Mouse (Mus musculus) neural tube, embryonic 14.5 days (tissue): Measurements from ENCODE around the gene Ankrd23. TPM values are rescaled to one million over a fixed set of nuclear protein-coding genes. Genes with fewer than 3 reads are reported as not detected.

Source experiments
- ATAC-seq: fragments of 200-750 bp; cut with Nextera tagmentation; 2 replicates; pipeline ENCODE4 v1.8.0; 2017; ENCODE audit warnings: low read depth, mild to moderate bottlenecking, moderate TSS enrichment, moderate library complexity
- H3K27ac ChIP-seq: fragments of 300-500 bp; sonication (generic); 2 replicates; pipeline ENCODE4 v1.5.1; 2014; ENCODE audit warnings: low read depth, mild to moderate bottlenecking, control low read depth, low read length, moderate library complexity, mixed read lengths
- H3K27me3 ChIP-seq: fragments of 300-500 bp; sonication (generic); 2 replicates; pipeline ENCODE4 v1.6.1; 2014; ENCODE audit warnings: low read length; ENCODE audit not compliant: control insufficient read depth, insufficient read depth
- H3K36me3 ChIP-seq: fragments of 300-500 bp; sonication (generic); 2 replicates; pipeline ENCODE4 v1.6.1; 2014; ENCODE audit warnings: low read length, mixed read lengths; ENCODE audit not compliant: control insufficient read depth, insufficient read depth
- H3K4me1 ChIP-seq: fragments of 300-500 bp; sonication (generic); 2 replicates; pipeline ENCODE4 v1.6.1; 2014; ENCODE audit warnings: low read length; ENCODE audit not compliant: control insufficient read depth, insufficient read depth
- H3K4me2 ChIP-seq: fragments of 300-500 bp; sonication (generic); 2 replicates; pipeline ENCODE4 v1.6.1; 2014; ENCODE audit warnings: mild to moderate bottlenecking, low read depth, low read length, control low read depth
- H3K4me3 ChIP-seq: fragments of 300-500 bp; sonication (generic); 2 replicates; pipeline ENCODE4 v1.5.1; 2014; ENCODE audit warnings: low read depth, low read length, control low read depth, mixed read lengths
- H3K9ac ChIP-seq: fragments of 300-500 bp; sonication (generic); replicated peaks from 2 replicates; pipeline ENCODE4 v1.6.1; 2014; ENCODE audit warnings: low read depth, mild to moderate bottlenecking, control low read depth, low read length, mixed read lengths
- H3K9me3 ChIP-seq: fragments of 300-500 bp; sonication (generic); 2 replicates; pipeline ENCODE4 v1.6.1; 2016; ENCODE audit warnings: low read length; ENCODE audit not compliant: control insufficient read depth
- WGBS: fragments of 180-500 bp; shearing (Covaris S2); extraction: QIAGEN DNeasy Blood & Tissue Kit; methylation state at CpG from one replicate; pipeline ENCODE4 v1.1.7; 2014; 5-methylcytosine and 5-hydroxymethylcytosine counted together
- polyA plus RNA-seq: library from polyadenylated mRNA; unstranded; fragments of >200 nt; fragmentation: Nextera tagmentation; extraction: Ambion mirVana; gene quantifications from 2 replicates; pipeline ENCODE4 v1.2.1, GENCODE M21; 2014

Ankrd23 gene
- polyA plus RNA-seq, 1 experiment from 2014 or later, result 14.9 TPM

- Histone ChIP-seq H3K9ac (no peak overlapping the region), H3K27me3 (no peaks in the 10 kb centered on the region), H3K4me3 (no peak overlapping the region), H3K27ac (no peak overlapping the region), H3K4me1 (peaks cover 8% of the 10 kb centered on the region), H3K9me3 (no peaks in the 10 kb centered on the region), H3K36me3 (no peaks in the 10 kb centered on the region), H3K4me2 (no peak overlapping the region)
- WGBS, result 75% methylated on average over 6 of the region's 6 CpGs
- ATAC-seq, result no peak
Measured at GRCm38 (mm10) chr1:36575347-36575746, 38.7 kb upstream of the Ankrd23 start.

- WGBS, result 88% methylated on average over 5 of the region's 5 CpGs
- no peak for ATAC-seq
- Histone ChIP-seq H3K4me1 (no peaks in the 10 kb centered on the region), H3K27ac (no peak overlapping the region), H3K9me3 (no peaks in the 10 kb centered on the region), H3K36me3 (no peaks in the 10 kb centered on the region), H3K27me3 (no peaks in the 10 kb centered on the region), H3K4me2 (no peak overlapping the region), H3K9ac (no peak overlapping the region), H3K4me3 (no peak overlapping the region)
Measured at GRCm38 (mm10) chr1:36574196-36574955, 37.7 kb upstream of the Ankrd23 start.

DNA sequence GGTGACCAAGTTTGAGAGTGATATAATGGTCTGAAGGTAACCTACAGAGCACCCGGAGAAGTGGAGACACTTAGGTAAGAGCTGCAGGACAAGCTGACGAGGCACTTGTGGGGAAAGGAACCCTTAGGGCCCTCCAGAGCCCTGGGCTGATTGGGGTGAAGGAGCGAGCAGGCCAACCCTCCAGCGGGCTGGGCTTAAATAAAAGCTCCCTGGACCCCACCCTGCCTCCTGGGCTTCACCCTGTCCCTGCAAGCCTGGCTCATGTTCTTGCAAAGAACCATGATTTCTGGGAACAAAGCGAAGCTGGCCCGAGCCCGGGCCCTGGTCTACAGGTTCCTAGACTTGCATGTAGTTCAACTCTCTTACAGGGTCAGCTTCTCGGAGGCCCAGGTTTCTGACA, 36.8 kb upstream of the Ankrd23 start:
- ATAC-seq, result no peak
- 87% methylated on average over 8 of the region's 8 CpGs for WGBS

DNA sequence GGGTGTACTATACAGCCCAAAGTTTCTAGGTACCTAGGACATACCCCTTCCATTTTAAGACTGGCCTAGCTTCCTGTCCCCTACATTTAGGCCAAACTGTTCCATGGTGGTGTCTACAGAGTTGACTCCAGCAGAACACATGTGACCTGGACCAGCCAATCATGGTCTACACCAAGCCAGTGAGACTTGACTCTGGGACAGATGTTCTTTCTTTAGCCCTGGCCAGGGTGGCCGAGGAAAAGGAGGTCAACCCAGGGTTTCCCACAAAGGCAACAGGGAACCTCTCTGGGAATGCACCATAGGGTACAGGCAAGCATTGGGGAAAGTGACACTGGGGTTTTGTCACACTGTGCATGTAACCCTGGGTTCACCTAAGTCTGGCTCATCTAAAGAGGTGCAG, 36.0 kb upstream of the Ankrd23 start:
- H3K9me3 ChIP-seq, result no peaks in the 10 kb centered on the region
- H3K9ac ChIP-seq, result no peak overlapping the region
- H3K4me1 ChIP-seq, result no peaks in the 10 kb centered on the region
- no peak overlapping the region for H3K27ac ChIP-seq
- H3K27me3 ChIP-seq, result no peaks in the 10 kb centered on the region
- no peak for ATAC-seq
- no peak overlapping the region for H3K4me2 ChIP-seq
- H3K4me3 ChIP-seq, result no peak overlapping the region
- no peaks in the 10 kb centered on the region for H3K36me3 ChIP-seq
- WGBS, result 71% methylated on average over 1 of the region's 1 CpGs

More for the DNA sequence above, 36.8 kb upstream of the Ankrd23 start:
- H3K4me1 ChIP-seq, result no peaks in the 10 kb centered on the region
- H3K9ac ChIP-seq, result no peak overlapping the region
- no peaks in the 10 kb centered on the region for H3K9me3 ChIP-seq
- H3K4me2 ChIP-seq, result no peak overlapping the region
- H3K27me3 ChIP-seq, result no peaks in the 10 kb centered on the region
- no peak overlapping the region for H3K4me3 ChIP-seq
- H3K27ac ChIP-seq, result no peak overlapping the region
- no peaks in the 10 kb centered on the region for H3K36me3 ChIP-seq

DNA sequence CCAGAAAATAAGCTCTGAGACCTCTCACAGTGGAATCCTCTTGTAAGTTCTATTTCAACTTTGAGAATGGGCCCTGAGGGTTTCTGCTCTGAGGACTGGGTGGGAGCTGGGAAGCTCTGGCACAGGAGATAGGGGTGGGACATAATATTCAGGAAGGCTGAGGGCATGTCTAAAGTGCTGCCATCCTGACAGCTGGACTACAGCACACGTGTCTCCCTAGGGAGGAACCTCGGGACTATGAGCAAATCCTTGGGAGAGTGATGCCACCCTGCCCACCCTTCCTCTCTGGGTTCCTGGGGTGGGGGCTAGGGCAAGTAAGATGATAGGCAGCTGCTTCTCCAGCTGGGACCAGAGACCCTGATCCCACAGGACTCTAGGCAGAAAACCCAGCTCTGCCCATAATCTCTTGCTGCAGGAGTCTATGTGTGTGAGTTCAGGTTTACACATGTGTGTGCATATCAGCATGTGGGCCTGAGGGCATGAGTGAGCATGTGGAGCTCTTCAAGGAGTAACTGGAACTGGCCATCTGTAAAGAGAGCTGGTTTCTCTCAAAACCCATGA, 35.5 kb upstream of the Ankrd23 start:
- no peak overlapping the region for H3K27ac ChIP-seq
- no peaks in the 10 kb centered on the region for H3K9me3 ChIP-seq
- H3K4me1 ChIP-seq, result no peaks in the 10 kb centered on the region
- H3K4me2 ChIP-seq, result no peak overlapping the region
- 59% methylated on average over 2 of the region's 2 CpGs for WGBS
- H3K9ac ChIP-seq, result no peak overlapping the region
- no peaks in the 10 kb centered on the region for H3K27me3 ChIP-seq
- no peak overlapping the region for H3K4me3 ChIP-seq
- ATAC-seq, result no peak
- no peaks in the 10 kb centered on the region for H3K36me3 ChIP-seq

GRCm38 (mm10) chr1:36571627-36572026, 34.9 kb upstream of the Ankrd23 start:
- Histone ChIP-seq H3K27me3 (no peaks in the 10 kb centered on the region), H3K4me2 (no peak overlapping the region), H3K4me3 (no peak overlapping the region), H3K27ac (no peak overlapping the region), H3K4me1 (no peaks in the 10 kb centered on the region), H3K9me3 (no peaks in the 10 kb centered on the region), H3K36me3 (no peaks in the 10 kb centered on the region), H3K9ac (no peak overlapping the region)
- ATAC-seq, result no peak
- WGBS, result 54% methylated on average over 6 of the region's 6 CpGs

DNA sequence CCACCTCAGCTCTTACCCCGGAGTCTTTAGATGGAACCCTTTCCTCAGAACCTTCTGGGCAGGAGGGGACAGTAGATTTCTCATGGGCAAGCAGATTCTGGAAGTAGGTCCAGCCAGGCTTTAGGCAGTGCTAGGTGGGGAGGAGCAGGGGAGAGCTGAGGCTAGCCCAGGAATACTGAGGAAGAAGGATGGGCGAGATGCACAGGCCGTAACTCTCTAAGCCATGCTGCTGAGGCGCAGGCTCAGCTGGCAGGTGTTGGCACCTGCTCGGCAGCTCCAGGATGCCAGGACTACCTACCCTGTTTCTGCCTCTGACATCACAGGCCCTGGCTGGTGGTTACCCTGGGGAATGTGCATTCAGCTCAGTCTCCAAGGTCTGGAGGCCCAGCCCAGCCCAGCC, 33.6 kb upstream of the Ankrd23 start:
- Histone ChIP-seq H3K9ac (no peak overlapping the region), H3K36me3 (no peaks in the 10 kb centered on the region), H3K27ac (no peak overlapping the region), H3K4me2 (no peak overlapping the region), H3K4me1 (no peaks in the 10 kb centered on the region), H3K4me3 (no peak overlapping the region), H3K27me3 (no peaks in the 10 kb centered on the region), H3K9me3 (no peaks in the 10 kb centered on the region)
- no peak for ATAC-seq
- WGBS, result 77% methylated on average over 5 of the region's 5 CpGs

DNA sequence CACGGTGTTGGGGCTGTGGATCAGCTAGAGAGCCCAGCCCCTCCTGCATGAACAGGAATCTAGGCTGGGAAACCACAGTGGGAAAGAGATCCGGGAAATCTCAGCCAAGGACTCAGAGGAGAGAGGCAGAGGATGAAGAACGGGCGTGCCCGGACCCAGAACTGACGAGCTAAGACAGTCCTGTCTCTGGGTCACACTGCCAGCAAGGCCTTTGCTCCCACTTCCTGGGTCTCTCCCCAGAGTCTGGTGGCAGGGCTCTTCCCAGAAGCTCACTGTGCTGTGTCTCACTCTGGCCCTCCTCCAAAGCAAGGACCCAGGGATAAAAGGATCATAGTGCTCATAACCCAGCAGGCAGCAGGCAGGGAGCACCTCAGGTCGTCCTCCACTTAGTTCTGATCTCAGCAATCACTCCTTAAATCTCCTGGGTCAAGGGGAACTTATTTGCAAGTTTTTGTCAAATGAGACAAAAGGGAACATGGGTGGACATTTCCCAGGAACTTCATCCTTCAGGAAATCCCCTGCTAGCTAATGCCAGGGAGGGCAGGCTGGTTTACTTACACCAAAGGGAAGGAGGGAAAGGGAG, 33.1 kb upstream of the Ankrd23 start:
- no peaks in the 10 kb centered on the region for H3K4me1 ChIP-seq
- no peak overlapping the region for H3K9ac ChIP-seq
- ATAC-seq, result no peak
- H3K27me3 ChIP-seq, result no peaks in the 10 kb centered on the region
- H3K4me3 ChIP-seq, result no peak overlapping the region
- H3K4me2 ChIP-seq, result no peak overlapping the region
- no peak overlapping the region for H3K27ac ChIP-seq
- no peaks in the 10 kb centered on the region for H3K9me3 ChIP-seq
- H3K36me3 ChIP-seq, result no peaks in the 10 kb centered on the region
- WGBS, result 47% methylated on average over 7 of the region's 7 CpGs

- Histone ChIP-seq H3K27ac (no peak overlapping the region), H3K36me3 (no peaks in the 10 kb centered on the region), H3K9ac (no peak overlapping the region), H3K4me2 (no peak overlapping the region), H3K4me1 (no peaks in the 10 kb centered on the region), H3K27me3 (no peaks in the 10 kb centered on the region), H3K9me3 (no peaks in the 10 kb centered on the region), H3K4me3 (no peak overlapping the region)
- 81% methylated on average over 4 of the region's 4 CpGs for WGBS
- no peak for ATAC-seq
Measured at GRCm38 (mm10) chr1:36568776-36569175, 32.1 kb upstream of the Ankrd23 start.
